Mouse (Mus musculus) MEL-GATA-1-ER (cell line): Measurements from ENCODE around the gene Mcts2.
A peak's percentile ranks its signal among the peaks of the same experiment; 100 is the strongest.
"Not testable (repeated sequence)": the region's sequence is repeated elsewhere in the genome, so short reads cannot be mapped to it uniquely, and the experiment has no call there.

ENCODE experiments used
- DNase-seq: peaks from one replicate; pipeline ENCODE4 v3.0.0-alpha.2; 2012; ENCODE audit warnings: low read depth; ENCODE audit errors: extremely low read depth

Gene Mcts2

DNA sequence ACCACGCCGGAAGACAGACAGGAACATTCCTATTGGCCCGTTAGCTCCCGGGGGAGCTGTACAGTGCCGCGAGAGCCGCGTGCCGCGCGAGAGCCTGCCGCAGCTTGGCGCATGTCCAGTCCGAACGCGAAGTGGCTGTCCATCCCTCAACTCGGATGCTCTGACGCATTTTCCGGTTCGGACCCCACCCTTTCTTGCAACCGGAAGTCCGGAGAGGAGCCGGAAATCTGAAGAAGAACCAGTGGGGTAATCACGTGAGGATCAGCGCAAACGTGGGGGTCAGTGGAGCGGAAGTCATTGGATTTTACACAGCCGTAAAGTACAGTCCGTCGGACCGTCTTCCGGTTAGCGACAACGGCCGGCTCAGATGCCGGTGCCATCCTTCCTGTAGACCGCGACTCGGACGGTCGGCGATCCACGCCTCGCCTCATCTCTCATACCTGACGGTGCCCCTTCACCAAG lies at the start of gene Mcts2:
Gene Mcts2, plus strand, starts transcription at position 230 of the 462 bp plus-strand sequence.
- DNase-seq: no peak

DNA sequence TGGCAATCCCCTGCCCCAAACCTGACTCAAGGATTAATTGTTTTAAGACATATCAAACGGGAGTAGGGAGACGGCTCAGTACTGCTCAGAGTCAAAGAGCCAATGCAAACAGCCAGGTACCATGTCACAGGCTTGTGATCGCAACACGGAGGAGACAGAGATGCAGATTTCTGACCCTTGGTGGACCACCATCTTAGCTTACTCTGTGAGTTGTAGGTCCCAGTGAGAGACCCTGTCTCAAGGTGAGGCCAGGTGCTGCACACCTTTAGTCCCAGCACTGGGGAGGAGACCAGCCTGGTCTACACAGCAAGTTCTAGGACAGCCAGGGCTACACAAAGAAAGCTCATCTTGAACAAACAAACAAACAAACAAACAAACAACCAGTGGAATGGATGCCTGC lies 49.5 kb upstream of the Mcts2 start:
- DNase-seq: no peak

DNA sequence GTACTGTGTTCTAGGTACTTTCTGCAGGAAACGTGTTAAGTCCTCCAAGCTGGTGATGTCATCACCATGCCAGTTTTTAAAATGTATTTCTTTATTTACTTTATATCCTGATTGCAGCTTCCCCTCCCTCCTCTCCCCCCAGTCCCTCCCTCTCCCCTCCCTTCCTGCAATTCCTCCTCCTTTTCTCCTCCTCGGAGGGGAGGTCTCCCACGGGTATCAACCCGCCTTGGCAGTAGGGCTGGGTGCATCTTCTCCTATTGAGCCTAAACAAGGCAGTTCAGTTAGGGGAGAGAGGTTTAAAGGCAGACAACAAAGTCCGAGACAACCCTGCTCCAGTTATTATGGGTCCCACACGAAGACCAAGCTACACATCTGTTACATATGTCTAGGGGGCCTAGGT lies 48.0 kb upstream of the Mcts2 start:
- DNase-seq: no peak

DNA sequence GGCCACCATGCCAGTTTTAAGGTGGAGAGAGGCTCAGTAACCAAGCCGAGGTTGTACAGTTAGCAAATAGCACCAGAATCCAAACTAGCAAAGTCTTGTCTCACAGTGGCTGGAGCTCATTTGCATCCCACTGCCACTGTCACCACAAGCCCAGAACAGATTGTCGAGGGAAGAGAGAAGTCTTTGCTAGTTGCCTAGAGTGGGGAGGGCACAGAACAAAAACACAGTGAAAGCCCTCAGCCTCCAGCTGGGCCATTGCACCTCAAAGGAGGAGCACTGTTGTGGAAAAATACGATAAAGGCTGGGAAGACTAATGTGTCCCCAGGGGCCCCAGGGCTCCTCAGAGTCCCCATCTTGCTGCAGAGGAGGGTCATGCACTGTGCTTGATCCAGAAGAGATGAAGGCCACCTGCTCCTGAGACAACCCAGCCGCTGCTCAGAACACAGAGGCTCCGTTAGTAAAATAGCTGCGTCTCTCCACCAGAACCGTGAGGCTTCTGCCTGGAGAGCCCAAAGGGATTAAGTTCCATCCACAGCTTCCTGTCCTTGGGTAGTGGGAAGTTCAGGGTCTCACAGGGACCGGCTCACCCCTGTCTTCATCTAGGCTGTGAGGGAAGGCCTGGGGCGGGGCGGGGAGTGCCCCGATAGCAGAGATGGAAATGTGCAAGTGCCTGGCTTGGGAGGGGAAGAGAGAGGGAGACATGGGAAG lies 47.3 kb upstream of the Mcts2 start:
- DNase-seq: no peak

DNA sequence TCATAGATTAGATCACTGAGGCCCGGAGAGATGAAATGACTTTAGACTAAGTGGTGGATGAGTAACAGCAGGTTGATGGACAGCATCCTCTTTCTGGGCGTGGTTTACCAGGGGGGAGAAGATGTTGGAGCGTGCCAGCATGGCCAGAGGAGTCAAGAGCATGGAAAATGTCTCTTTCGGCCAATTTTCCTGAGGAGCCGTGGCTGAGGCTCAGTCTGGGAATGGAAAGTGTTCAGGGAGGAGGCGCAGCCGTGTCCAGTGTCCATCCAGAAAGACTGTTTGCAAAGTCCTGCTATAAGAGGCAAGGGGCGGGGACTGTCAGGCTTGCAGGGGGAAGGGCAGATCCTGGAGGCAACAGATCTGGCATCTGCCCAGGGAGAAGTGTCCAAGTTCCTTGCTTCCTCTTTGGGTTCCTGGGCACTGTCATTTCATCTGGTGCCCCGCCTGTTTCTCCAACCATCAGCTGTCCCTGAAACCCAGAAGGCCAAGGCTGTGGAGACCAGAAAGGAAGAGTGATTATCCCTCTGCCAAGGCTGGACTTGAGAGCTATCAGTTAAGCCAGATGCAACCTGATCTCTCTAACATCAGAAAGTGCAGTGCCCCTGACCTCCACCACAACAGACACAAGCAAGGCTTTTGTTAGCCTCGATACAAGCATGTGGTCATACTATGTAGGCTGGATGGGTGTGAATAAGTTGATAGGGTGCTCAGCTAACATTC lies 33.8 kb upstream of the Mcts2 start:
- peak; percentile 13 for DNase-seq

DNA sequence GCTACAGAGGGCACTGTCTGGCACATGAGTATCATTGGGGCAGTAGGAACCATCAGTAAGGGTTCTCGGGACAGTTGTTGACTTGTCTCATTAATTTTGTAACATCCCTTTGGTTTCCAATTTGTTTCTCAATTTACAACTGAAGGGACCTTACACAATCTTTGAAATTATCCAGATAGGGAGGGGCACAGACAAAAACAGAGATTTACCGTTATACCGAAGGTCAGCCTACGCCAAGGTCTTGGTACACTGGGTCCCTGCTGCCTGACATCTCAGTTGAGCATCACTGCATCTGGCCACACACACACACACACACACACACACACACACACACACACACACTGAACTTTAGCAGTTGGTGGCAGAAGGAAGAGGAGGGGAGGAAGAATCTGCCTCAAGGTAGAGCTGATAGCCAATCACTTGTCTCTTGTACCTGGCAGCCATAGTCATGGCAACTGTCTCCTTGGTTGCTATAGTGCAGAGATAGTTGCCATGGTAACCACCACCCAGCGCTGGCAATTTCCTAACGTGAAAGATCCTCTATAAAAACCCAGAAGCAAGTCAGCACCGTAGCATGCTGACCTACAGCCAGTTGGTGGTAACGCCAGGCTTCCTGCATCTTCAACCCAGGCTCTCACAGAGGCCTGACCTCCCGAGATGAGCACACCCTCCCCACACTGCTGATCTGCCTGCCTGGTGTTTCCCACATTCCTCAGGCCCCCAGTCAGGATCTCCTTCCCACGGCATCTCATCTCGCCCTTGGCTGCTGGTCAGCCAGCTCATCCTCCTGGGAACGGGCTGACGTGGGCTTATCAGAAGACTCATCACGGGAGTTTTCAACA lies 32.7 kb upstream of the Mcts2 start:
- peak; percentile 23 for DNase-seq

DNA sequence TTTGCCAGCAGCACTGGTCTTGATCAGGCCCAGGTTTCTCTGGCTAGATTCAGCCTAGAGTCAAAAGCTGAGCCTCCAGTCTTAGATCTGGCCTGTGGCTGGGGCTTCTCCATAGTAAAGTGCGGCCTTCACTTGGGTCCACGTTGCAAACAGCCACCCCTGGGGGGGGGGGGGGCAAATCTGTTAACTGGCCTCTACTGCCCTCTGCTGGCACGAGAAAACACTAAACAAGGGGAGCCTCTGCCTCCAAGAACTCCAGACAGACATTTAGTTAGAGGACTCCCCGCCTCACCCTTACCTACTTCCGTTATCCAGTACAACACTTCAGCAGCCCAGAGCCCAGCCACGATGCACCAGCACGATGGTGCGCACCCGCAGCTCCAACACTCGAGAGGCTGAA lies 29.4 kb upstream of the Mcts2 start:
- DNase-seq: no peak

DNA sequence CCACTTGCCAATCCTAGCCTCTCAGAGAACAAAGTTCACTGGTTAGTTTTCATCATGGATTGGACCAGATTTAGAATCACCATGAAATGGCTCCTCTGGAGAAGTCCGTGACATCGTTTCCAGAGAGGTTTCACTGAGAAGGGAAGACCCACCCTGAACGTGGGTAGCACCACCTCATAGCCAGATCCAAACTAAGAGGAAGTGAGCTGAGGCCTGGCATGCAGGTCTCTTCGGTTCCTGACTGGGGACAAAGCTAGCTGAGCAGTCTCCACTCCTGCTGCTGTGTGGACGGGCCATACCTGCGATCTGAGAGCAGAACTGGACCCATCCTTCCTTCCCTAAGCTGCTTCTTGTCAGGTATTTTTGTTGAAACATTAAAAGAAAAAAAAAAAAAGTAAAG lies 25.7 kb upstream of the Mcts2 start:
- DNase-seq: no peak

DNA sequence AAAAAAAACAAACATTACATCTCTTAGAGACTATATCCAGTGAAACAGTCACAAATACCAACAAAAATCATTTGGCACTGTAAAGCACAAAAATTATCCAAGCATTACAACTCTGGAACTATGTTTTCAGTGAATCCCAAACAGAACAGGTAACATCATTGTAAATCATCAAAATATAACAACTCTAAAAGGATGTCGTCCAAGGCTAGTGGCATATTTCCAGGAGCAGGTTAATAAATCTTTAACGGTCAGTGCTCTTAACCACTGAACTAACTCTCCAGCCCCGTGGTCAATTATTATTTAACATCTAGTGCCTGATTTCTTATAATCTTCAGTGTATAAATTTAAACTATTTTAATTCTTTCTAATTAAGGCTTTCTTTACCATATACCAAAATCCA lies 20.6 kb upstream of the Mcts2 start:
- not testable (repeated sequence) for DNase-seq

DNA sequence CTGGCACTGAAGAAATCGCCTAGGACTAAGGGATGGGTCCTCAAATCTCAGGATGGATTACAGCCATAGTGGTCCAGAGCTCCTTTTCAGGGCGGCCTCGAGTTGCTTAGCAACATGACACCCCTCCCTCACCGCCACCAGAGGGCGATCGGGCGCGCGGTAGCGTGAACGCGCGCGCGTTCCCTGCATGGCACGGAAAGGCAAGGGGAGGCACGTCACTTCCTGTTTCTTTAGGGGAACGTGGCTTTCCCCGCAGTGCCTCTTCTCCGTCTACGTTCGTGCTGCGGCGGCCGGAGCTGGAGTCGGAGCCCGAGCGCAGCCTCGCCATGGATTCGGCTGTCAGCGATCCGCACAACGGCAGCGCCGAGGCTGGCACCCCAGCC lies 17.6 kb upstream of the Mcts2 start, which contains the start of gene H13:
Gene H13, plus strand, starts transcription at position 206 of the 383 bp plus-strand sequence.
- peak; percentile 82 for DNase-seq

DNA sequence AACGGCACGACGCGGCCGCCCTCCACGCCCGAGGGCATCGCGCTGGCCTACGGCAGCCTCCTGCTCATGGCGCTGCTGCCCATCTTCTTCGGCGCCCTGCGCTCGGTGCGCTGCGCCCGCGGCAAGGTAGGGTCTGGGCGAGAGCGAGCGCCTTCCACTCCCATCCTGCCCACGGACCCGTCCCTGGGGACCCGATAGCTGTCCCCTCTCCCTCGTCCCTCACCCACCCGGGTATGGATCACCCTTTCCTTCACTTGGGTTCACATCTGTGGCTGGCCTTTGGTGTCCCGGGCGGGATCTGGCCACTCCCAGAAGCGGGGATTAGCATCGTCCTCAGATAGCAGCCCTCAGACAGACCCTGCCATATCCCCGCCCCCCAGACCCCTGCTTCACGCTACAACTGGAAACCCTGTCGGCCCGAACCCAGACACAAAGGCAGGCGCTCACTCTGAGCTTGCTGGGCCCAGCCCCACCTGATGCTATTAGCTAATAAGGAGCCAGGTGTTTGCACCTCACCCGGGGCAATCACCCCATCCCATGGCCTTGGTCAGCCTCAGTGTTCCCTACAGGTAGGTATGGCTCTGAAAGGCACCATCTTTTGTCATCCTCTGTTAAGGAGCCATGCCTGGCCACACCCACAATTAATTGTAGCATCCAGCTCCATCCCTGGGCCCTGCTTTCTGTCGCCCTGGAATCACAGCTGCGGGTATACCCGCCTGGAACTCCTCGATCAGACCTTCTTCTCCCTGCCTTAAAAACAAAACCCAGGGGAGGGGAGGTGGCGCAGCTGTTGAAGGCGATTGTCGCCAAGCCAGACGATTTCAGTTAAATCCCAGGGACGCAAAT lies 17.0 kb upstream of the Mcts2 start:
- DNase-seq: peak; percentile 20

DNA sequence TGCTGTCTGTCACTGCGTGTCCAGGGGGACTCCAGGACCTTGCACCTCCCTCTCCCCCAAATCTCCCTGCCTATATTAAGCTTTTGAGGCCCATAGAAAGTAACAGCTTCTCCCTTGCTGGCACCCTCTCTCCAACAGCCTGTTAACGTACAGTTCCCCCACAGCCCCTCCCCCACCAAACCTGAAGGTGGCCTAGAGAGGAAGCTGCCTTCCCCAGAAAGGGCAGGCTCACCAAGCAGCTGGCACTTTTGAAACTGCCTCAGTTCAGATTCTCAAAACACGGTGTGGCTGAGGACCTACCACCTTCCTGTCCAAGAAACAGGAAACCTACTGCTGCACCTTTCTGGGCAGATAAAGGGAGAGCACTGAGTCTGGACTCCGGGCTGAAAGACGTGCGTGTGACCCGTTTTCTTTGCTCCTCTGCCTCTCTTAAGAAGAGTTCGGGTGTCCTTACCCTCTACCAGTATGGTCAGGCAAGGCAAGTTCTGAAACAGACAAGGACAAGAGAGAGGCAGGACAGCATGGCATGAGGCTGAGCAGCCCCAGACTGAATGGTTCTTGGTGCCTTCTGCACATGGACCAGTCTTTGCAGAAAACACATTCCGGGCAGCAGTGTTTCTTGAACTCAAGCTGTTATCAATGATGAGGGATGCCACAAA lies 15.7 kb upstream of the Mcts2 start:
- DNase-seq: peak; percentile 46

DNA sequence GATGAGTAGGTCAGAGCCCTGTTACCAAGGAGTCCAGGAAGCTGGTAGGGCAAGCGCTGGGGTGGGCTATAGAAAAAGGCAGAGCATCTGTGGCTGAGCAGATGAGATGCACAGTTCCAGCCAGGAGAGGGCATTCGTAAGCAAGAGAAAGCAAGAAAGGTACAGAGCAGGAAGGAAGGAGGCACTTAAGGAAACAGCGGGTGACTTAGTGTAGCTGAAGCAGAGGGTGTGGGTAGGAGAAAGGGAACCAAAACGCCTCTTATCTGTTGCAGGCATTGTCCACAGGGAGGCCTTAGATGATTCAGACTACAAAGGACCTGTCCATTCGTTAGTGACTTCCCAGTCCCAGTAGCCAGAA lies 15.2 kb upstream of the Mcts2 start:
- peak; percentile 85 for DNase-seq

DNA sequence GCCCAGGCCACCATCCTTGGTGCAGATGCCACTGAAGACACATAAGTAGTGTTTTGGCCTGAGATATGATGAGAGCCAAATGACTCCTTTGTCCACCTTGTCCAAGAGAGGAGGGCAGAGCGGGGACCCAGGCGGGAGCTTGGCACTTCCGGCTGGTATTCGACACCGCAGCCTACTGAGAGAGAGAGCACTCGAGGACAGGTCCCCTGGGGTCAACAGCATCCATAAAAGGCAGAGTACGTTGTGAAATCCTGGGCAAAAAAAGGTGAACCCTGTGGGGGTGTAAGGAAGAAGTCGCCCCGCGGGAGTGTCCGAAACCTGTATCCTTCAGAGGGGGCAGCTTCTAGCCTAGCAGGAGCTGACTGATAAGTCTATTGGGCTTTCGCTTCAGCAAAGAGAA lies 14.7 kb upstream of the Mcts2 start:
- DNase-seq: no peak

DNA sequence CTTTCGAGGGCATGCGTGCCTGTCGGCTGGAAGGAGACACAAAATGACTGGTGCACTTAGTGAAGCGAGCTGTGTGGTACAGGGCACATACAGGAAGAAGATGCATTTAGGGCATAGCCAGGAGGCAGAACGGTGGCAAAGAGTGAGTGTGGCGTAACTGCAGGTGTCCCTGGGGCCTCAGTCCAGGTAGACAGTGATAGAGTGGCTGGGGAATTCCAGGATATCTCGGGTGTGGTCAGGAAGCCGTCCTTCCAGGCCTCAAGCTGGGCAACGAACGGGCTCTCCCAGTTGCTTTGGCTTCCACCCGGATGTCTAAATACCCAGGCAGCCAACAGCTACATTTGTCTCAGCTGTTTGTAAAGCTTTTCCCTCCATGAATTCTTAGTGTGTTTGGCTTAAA lies 12.7 kb upstream of the Mcts2 start:
- no peak for DNase-seq

DNA sequence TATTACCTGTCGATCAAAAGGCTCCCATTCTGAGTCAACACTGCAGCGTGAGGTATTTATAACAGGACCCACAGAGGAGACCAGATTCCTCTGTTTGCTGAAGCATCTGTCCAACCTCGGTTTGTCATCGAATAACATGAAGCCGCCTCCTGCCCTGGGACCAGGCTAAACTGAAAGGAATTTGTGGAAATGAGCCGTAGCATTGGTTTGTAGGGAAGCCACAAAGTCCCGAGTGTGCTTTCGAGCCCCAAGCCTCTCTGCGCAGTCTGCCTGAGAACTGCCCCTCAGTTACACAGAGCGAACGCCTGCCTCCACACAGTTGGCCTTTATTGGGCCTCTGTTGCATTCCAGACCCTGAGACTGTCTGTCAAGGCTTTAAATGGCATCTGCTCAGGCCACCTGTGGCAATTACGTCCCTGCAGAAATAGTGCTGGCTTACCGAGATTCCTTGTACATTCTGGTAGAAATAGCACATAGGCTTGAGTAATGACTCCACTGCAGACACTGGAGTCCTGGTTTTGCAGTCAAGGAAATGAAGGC lies 11.5 kb upstream of the Mcts2 start:
- no peak for DNase-seq

DNA sequence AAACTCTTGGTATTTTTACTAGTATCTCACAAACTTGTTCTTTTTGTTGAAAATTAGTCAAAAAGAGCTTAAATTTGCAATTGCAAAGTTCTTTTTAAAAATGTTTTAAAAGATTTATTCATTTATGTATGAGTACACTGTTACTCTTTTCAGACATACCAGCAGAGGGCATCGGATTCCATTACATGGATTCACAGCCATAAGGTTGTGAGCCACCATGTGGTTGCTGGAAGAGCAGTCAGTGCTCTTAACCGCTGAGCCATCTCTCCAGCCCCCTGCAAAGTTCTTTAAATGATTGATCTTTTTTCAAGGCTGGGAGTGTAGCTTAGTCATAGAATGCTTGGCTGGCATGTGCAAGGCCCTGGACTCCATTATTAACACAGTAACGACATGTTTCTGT lies 8.5 kb upstream of the Mcts2 start:
- peak; percentile 34 for DNase-seq

DNA sequence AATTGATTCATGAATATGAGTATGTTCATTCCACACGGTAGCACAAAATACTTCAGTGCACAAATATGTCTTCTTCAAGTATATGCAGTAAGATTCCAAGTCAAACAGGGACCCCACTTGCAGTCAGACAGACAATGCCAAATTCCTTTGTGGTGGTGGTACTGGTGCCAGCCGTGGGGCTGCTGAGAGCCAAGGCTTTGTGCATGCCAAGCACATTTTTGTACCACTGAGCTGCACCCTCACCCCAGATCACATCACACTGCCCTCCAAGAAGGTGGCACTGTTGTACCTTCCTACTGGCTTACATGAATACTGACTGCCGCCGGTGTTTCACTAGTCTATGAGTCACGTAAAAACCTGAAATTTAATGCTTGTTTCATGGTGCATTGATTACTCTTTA lies 7.9 kb upstream of the Mcts2 start:
- DNase-seq: no peak

DNA sequence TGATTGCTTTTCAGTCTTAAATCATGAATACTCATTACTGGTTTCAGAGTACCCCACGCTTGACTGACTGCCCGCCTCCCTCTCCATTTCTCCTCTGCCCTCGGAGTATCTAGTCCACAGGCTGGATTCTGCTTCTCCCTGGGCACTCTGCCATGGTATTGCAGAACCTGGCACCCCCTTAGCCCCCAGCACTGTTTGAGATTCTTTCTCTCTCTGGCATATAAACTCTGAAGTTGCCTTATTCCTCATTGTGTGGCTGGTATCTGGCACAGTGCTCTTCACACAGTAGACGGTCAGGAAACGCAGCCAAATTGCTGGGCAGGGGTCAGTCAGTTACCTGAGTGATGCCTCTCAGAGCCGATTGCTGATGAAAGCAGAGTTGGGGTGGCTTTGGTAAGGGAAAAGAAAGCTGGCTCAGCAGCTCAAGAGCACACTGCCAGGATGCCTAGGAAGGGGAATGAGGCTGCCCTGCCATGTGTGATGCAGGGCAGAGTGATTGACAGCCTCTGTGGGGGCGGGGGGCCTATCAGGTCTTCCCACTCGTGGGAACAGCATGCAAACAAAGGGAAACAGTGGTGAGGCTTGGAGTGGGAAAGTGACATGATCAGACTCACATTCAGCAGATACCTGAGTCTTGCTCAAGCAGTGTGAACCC lies 7.0 kb upstream of the Mcts2 start:
- no peak for DNase-seq

DNA sequence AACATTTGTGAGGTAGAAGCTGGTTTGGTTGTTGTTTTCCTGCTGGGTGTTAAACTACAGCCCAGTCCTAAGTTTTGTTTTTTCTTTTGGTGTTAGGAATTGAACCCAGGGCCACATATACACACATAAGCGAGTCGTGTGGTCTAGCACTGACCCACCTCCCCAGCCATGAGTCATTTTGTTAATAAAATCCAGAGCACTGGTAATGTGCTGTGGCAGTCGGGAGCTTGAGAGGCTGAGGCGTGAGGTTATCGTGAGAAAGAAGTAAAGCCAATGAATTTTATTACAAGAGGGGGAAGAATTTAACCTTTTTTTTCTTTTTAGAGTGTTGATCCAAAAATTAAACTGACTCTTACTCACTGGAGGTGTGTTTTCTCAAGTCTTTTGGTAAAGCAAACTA lies 3.7 kb upstream of the Mcts2 start:
- DNase-seq: no peak
